Mouse (Mus musculus) heart, postnatal 0 days (tissue): ENCODE results near the gene Tmcc2. TPM values are rescaled to one million over a fixed set of nuclear protein-coding genes. Genes with fewer than 3 reads are reported as not detected.

Experiments
- ATAC-seq: fragments of 200-750 bp; cut with Nextera tagmentation; 2 replicates; pipeline ENCODE4 v1.8.0; 2017; ENCODE audit warnings: low read depth, moderate number of reproducible peaks, moderate library complexity; ENCODE audit not compliant: insufficient read depth
- DNase-seq: peaks from one replicate; pipeline ENCODE4 v3.0.0-alpha.2; 2016; ENCODE audit warnings: low spot score
- H3K27ac ChIP-seq: fragments of 300-500 bp; sonication (generic); 2 replicates; pipeline ENCODE4 v1.5.1; 2014; ENCODE audit warnings: low read depth, mild to moderate bottlenecking
- H3K27me3 ChIP-seq: fragments of 300-500 bp; sonication (generic); 2 replicates; pipeline ENCODE4 v1.6.1; 2014; ENCODE audit warnings: low read length, mixed read lengths; ENCODE audit not compliant: control insufficient read depth, insufficient read depth
- H3K36me3 ChIP-seq: fragments of 300-500 bp; sonication (generic); replicated peaks from 2 replicates; pipeline ENCODE4 v1.6.1; 2014; ENCODE audit warnings: low read length, mixed read lengths; ENCODE audit not compliant: control insufficient read depth, insufficient read depth
- H3K4me1 ChIP-seq: fragments of 300-500 bp; sonication (generic); 2 replicates; pipeline ENCODE4 v1.6.1; 2014; ENCODE audit warnings: antibody characterized with exemption; ENCODE audit not compliant: control insufficient read depth, insufficient read depth
- H3K4me2 ChIP-seq: fragments of 300-500 bp; sonication (generic); 2 replicates; pipeline ENCODE4 v1.6.1; 2014; ENCODE audit warnings: low read depth, mild to moderate bottlenecking, low read length, moderate library complexity
- H3K4me3 ChIP-seq: fragments of 300-500 bp; sonication (generic); 2 replicates; pipeline ENCODE4 v1.5.1; 2014; ENCODE audit warnings: low read depth, low read length
- H3K9ac ChIP-seq: fragments of 300-500 bp; sonication (generic); replicated peaks from 2 replicates; pipeline ENCODE4 v1.6.1; 2014; ENCODE audit warnings: low read depth, low read length, mixed read lengths
- H3K9me3 ChIP-seq: fragments of 300-500 bp; sonication (generic); replicated peaks from 2 replicates; pipeline ENCODE4 v1.6.1; 2016; ENCODE audit warnings: low read length; ENCODE audit not compliant: control insufficient read depth
- CTCF ChIP-seq: IDR thresholded peaks from 2 replicates; pipeline ENCODE4 v1.5.1; 2016; ENCODE audit warnings: antibody characterized with exemption, control low read depth, low read depth
- EP300 ChIP-seq: IDR thresholded peaks from 2 replicates; pipeline ENCODE4 v1.6.1; 2016; ENCODE audit warnings: antibody characterized with exemption, low read depth
- WGBS: fragments of 180-500 bp; shearing (Covaris S2); extraction: QIAGEN DNeasy Blood & Tissue Kit; methylation state at CpG from one replicate; pipeline ENCODE4 v1.1.7; 2014; 5-methylcytosine and 5-hydroxymethylcytosine counted together
- polyA plus RNA-seq: library from polyadenylated mRNA; unstranded; fragments of >200 nt; fragmentation: Nextera tagmentation; extraction: Ambion mirVana; gene quantifications from 2 replicates; pipeline ENCODE4 v1.2.1, GENCODE M21; 2015
- total RNA-seq: library from RNA; depleted of rRNA; stranded (reverse); fragments of >200 nt; gene quantifications from 2 replicates; pipeline ENCODE4 v1.2.3, GENCODE M21; 2014; ENCODE audit warnings: low replicate concordance

Gene Tmcc2
- total and polyA plus RNA-seq, 2 experiments from 2014 or later = 6.5 to 20.4 TPM

DNA sequence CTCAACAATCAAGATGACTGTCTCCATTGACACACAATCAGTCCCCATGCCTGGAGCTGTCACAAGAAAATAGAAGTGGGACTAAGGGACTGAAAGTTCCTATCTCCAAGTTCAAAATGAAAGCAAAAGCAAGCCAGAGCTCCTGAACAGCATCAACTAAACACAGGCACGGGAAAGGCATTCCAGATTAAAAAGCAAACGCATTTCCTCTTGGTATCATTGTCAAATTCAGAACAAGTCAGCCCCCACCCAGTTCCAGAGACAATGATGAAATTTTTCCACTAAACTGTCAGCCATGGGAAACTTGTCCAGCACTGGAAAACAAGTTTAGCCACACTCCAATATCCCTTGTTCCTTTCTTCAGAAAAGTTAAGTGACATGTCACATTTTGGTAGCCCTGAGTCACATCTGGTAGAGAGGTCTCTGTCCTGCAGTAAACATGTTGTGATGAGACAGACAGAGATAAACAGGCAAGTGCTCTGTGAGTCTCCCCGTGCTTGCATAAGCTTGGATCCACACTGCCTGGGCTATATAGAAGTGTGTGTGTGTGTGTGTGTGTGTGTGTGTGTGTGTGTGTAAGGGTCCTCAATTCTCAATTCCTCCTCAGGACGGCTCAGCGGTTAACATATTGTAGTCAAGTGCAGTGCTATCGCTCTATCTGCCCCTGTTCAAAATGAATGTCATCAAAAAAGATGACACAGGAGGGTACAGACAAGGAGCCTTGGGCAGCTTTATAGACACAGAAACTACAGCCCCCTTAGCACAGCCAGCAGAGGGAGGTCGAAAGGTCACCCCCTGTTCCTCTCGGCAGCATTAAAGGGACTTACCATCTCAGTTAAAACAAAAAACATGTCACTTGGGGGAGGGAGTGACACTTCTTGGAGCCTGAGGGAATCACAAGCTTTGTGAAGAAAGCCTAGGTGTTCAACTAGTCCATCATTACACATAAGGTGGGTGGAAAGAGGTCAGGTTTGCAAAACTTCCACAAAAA, 2.0 kb downstream of the Tmcc2 start:
- Histone ChIP-seq H3K27ac (peak overlapping the region; percentile 80), H3K9me3 (no peaks in the 10 kb centered on the region), H3K4me3 (peak overlapping the region; percentile 61), H3K4me2 (peak overlapping the region; percentile 82), H3K9ac (peak overlapping the region; percentile 8; the same call in 1 of the 2 replicates), H3K4me1 (peaks cover 45% of the 10 kb centered on the region), H3K27me3 (no peaks in the 10 kb centered on the region), H3K36me3 (no peaks in the 10 kb centered on the region)
- peak; percentile 63 for DNase-seq
- TF ChIP-seq EP300 = no peak
- TF ChIP-seq CTCF = no peak
- no peak for ATAC-seq
- WGBS = 45% methylated on average over 8 of the region's 8 CpGs

- 0 out of 2 replicates have a peak overlapping the region, but pooled peaks have one; percentile 30 for H3K4me3 ChIP-seq
- peak; percentile 35 for DNase-seq
Measured at GRCm38 (mm10) chr1:132387943-132388342, 3.1 kb downstream of the Tmcc2 start.

GRCm38 (mm10) chr1:132386266-132386665, 4.8 kb downstream of the Tmcc2 start:
- peaks cover 46% of the 10 kb centered on the region for H3K4me1 ChIP-seq
- H3K27ac ChIP-seq = no peak overlapping the region
- no peaks in the 10 kb centered on the region for H3K27me3 ChIP-seq
- H3K4me2 ChIP-seq = no peak overlapping the region
- 93% methylated on average over 4 of the region's 4 CpGs for WGBS
- no peak overlapping the region for H3K9ac ChIP-seq
- DNase-seq = no peak
- TF ChIP-seq CTCF (no peak), EP300 (no peak)
- no peak for ATAC-seq
- H3K36me3 ChIP-seq = peaks cover 6% of the 10 kb centered on the region; the same call in 1 of the 2 replicates
- H3K9me3 ChIP-seq = no peaks in the 10 kb centered on the region
- no peak overlapping the region for H3K4me3 ChIP-seq

More at GRCm38 (mm10) chr1:132387943-132388342, 3.1 kb downstream of the Tmcc2 start:
- Histone ChIP-seq H3K4me1 (peaks cover 46% of the 10 kb centered on the region), H3K27me3 (no peaks in the 10 kb centered on the region), H3K27ac (peak overlapping the region; percentile 80), H3K36me3 (peaks cover 6% of the 10 kb centered on the region; the same call in 1 of the 2 replicates), H3K9ac (0 out of 2 replicates have a peak overlapping the region, but pooled peaks have one; percentile 11), H3K9me3 (no peaks in the 10 kb centered on the region), H3K4me2 (peak overlapping the region; percentile 82)
- no peak for ATAC-seq
- TF ChIP-seq CTCF (no peak), EP300 (no peak)
- 27% methylated on average over 4 of the region's 4 CpGs for WGBS

DNA sequence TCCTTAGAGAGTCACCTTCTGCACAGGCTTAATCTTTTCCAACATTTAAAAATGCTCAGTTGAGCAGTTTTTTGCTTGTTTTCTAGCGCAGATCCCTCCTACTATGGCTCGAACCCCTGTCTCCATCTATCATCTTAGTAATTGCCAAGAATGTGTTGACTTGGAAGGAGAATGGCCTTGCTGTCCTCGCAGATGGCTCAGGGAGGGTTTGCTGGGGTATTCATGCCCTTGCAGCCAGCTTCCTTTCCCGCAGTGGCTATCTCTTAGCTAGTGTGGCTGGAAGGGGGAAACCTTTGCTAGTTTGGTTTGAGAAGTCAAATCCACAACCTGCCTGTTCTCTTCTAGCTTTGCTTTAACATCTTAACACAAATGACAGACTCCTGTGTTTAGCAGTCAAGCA, 5.4 kb downstream of the Tmcc2 start:
- 73% methylated on average over 4 of the region's 4 CpGs for WGBS

GRCm38 (mm10) chr1:132385266-132385665, 5.8 kb downstream of the Tmcc2 start:
- no peak overlapping the region for H3K27ac ChIP-seq
- no peak overlapping the region for H3K4me2 ChIP-seq
- no peaks in the 10 kb centered on the region for H3K27me3 ChIP-seq
- no peak overlapping the region for H3K4me3 ChIP-seq
- H3K4me1 ChIP-seq = peaks cover 43% of the 10 kb centered on the region
- no peak overlapping the region for H3K9ac ChIP-seq
- H3K36me3 ChIP-seq = peaks cover 10% of the 10 kb centered on the region
- no peak for DNase-seq
- WGBS = 73% methylated on average over 14 of the region's 14 CpGs
- TF ChIP-seq EP300 (no peak), CTCF (no peak)
- no peak for ATAC-seq
- no peaks in the 10 kb centered on the region for H3K9me3 ChIP-seq

More for the DNA sequence above, 5.4 kb downstream of the Tmcc2 start:
- H3K9me3 ChIP-seq = no peaks in the 10 kb centered on the region
- H3K36me3 ChIP-seq = peaks cover 6% of the 10 kb centered on the region; the same call in 1 of the 2 replicates
- TF ChIP-seq EP300 (no peak), CTCF (no peak)
- H3K4me3 ChIP-seq = no peak overlapping the region
- H3K27me3 ChIP-seq = no peaks in the 10 kb centered on the region
- no peak for DNase-seq
- ATAC-seq = no peak
- peaks cover 44% of the 10 kb centered on the region for H3K4me1 ChIP-seq
- H3K27ac ChIP-seq = no peak overlapping the region
- H3K9ac ChIP-seq = no peak overlapping the region
- no peak overlapping the region for H3K4me2 ChIP-seq
